Mouse (Mus musculus) Patski (cell line): ENCODE results near the gene Zfyve21. TPM values are rescaled to one million over a fixed set of nuclear protein-coding genes. Genes with fewer than 3 reads are reported as not detected.

Source experiments
- ATAC-seq: fragments of 100-300 bp; one replicate; pipeline ENCODE4 v1.8.0; 2021
- CTCF ChIA-PET: fragments of 350-600 bp; sonication (Branson Sonifier 250); formaldehyde crosslinking; loops from one replicate; lab custom pipeline; 2022; ENCODE audit warnings: inconsistent platforms; lab: Charles Lee
- POLR2A ChIA-PET: fragments of 350-600 bp; sonication (Branson Sonifier 250); formaldehyde crosslinking; loops from one replicate; lab custom pipeline; 2022; ENCODE audit warnings: antibody characterized with exemption, inconsistent platforms; lab: Charles Lee
- DNase-seq: peaks from one replicate; pipeline ENCODE4 v3.0.0-alpha.2; 2011; ENCODE audit warnings: low read depth, low spot score
- H3K27me3 ChIP-seq: fragments of 371-371 bp; one replicate; pipeline ENCODE4 v1.5.1; 2021
- CTCF ChIP-seq: fragments of 100-300 bp; IDR thresholded peaks from one replicate; pipeline ENCODE4 v1.5.1; 2021
- in situ Hi-C: fragments of 300-500 bp; cut with MboI; formaldehyde crosslinking; loops from 3 replicates; pipeline ENCODE4 v1.11.1; 2018; ENCODE audit warnings: low pct_unique_long_range_greater_than_20kb, mixed read lengths
- polyA plus RNA-seq: library from polyadenylated mRNA; unstranded; gene quantifications from one replicate; pipeline ENCODE4 v1.2.3, GENCODE M21; 2021

Zfyve21 gene
- polyA plus RNA-seq, 1 experiment from 2014 or later = 42.1 TPM

DNA sequence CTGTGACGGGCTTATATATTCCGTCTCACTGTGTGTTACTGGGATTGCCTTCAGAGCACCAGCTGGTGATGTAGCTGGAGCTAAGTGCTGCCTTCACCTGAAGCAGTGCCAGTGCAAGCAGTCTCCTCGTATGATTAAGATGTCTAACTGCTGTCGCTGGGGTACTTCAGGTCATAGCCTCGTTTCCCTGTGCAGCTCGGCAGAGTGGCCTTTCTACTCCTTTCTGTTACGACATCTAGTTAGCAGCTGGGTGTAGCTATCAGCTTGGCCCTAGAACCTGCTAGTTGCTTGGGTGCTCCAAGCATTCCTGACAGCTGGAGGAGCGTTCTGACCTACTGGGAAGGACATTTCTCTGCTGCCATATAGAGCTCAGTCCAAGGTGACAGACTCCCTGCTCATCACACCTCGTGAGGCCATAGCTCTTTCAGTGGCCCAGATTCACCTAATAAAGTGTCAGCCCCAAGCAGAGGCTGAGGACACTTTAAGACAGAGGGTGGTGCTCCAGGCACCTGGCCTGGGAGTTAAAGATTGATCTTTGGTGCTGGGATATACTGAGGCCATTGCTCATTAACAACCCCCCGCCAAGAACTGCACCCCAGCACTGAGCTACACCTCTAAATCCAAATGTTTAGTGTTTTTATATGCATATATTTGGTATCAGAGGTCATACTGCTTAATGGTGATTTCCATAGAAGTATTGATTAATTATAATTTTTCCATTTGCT is 13.3 kb upstream of the Zfyve21 start:
- H3K27me3 ChIP-seq = no peaks in the 10 kb centered on the region
- no peak for TF ChIP-seq CTCF
- DNase-seq (no peak), ATAC-seq (no peak)
- in situ Hi-C loops = no loop called here
- ChIA-PET POLR2A (interaction anchor here (0.6 kb wide), 3 partner anchors 33 to 481 kb away, joined by 3 to 4 read pairs (median 4); no protein-coding TSS in a partner anchor), CTCF (interaction anchor here (0.6 to 1.6 kb wide), 2 partner anchors 12 kb away, joined by 3 to 4 read pairs; no protein-coding TSS in a partner anchor)

DNA sequence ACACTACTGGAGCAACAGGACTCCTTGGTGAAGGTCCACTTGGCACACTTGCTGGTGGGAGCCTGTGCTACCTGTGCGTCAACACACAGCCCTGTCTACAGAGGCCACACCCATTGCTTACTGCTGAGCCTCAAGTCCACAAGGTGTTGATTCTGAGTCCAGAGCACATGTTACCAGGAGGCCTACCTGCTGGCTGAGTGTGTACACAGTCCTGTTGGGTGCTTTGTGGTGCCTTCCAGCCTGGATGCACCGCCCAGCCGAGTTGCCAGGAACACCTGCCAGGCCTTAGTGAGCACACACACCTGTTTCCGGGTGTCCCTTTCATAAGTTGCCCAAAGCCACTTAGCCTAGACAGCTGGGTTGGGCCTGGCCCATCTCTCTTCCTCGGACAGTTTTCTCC is 10.4 kb upstream of the Zfyve21 start:
- CTCF ChIA-PET = no interaction called here
- ATAC-seq = no peak
- DNase-seq = no peak
- in situ Hi-C loops = no loop called here
- TF ChIP-seq CTCF = no peak
- POLR2A ChIA-PET = no interaction called here
- no peaks in the 10 kb centered on the region for H3K27me3 ChIP-seq

DNA sequence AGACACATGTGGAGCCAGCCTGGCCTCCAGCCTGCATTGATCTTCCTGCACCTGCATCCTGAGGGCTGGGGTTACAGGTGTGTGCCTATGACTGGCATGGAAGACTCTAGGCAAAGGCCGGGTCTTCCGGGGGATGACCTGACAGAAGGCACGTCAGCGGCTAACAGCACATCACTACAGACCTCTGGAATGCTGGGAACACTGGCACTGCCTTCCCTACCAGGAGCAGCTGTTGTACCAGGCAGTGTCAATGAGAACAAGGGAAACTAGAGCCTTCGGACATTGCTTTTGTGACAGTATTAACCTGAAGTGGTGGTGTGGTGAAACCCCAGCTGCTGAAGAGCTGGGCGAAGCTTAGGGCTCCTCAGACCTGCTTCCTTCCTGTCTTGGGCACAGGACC is 5.2 kb upstream of the Zfyve21 start:
- ChIA-PET CTCF (no interaction called here), POLR2A (interaction anchor here (0.6 to 1.0 kb wide), 3 partner anchors 19 to 47 kb away, joined by 3 read pairs; no protein-coding TSS in a partner anchor)
- H3K27me3 ChIP-seq = no peaks in the 10 kb centered on the region
- ATAC-seq (no peak), DNase-seq (no peak)
- no peak for TF ChIP-seq CTCF
- in situ Hi-C loops = no loop called here

DNA sequence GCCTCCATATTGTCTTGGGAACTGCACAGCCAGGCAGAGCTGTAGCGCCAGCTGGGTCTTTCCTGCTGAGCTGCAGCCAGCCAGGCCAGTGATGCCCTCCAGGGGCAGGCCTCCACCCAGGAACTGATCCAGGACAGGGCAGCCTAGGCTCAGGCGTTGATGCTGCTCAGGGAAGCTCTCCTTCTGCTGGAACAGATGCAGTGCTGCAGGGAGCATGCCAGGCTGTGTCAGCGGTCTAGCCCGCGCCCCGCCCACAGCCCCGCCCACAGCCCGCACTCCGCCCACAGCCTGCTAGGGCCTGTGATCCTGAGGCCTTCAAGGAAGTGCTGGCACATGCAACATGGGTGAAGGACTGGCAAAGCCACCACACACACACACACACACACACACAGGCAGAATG is 4.2 kb upstream of the Zfyve21 start:
- H3K27me3 ChIP-seq = no peaks in the 10 kb centered on the region
- TF ChIP-seq CTCF = no peak
- ATAC-seq (no peak), DNase-seq (no peak)
- ChIA-PET POLR2A (interaction anchor here (0.9 kb wide), 1 partner anchor 48 kb away, joined by 3 read pairs; no protein-coding TSS in a partner anchor), CTCF (no interaction called here)
- in situ Hi-C loops = no loop called here

DNA sequence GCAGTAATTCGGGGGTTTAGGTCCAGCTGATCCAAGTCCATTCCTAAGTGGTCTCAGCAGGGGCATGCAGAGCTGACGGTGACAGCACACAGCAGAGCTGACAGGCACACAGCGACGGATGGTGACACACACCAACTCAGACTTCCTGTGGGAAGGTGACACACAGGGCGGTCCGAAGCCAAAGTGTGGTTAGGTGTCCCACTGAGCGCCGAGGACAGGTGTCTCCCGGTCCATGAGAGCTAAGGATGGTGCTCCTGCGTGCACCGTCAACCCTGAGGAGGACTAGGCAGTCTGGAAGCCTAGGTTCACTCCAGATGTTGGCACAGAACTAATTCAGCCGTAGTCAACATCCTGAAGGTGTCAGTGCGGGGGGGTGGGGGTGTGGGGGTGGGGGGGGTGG is 1.9 kb upstream of the Zfyve21 start:
- ATAC-seq (no peak), DNase-seq (no peak)
- TF ChIP-seq CTCF = no peak
- ChIA-PET POLR2A (no interaction called here), CTCF (interaction anchor here (1.7 kb wide), 1 partner anchor 11 kb away, joined by 4 read pairs; no protein-coding TSS in a partner anchor)
- in situ Hi-C loops = no loop called here
- H3K27me3 ChIP-seq = no peaks in the 10 kb centered on the region

DNA sequence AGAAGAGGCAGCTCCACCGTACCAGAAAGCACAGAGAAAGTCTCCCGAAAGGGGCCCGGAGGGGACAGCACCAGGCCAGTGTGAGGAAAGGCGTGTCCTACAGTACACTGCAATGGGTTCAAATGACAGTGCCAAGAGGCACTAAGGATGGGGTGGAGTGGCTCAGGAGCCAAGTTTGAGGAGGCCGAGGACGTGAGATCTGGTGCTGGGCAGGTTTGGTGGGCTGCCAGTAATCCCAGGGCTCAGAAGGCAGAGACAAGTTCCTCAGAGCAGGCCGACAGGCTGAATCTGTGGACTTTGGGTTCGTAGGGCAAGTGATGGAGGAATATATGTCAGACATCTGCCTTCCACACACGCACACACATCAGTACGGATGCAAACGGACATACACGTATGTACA is 1.4 kb upstream of the Zfyve21 start:
- no peak for DNase-seq
- CTCF ChIA-PET = interaction anchor here (1.7 kb wide), 1 partner anchor 12 kb away, joined by 4 read pairs; no protein-coding TSS in a partner anchor
- in situ Hi-C loops = no loop called here
- POLR2A ChIA-PET = no interaction called here
- TF ChIP-seq CTCF = no peak
- no peak for ATAC-seq
- H3K27me3 ChIP-seq = no peaks in the 10 kb centered on the region

DNA sequence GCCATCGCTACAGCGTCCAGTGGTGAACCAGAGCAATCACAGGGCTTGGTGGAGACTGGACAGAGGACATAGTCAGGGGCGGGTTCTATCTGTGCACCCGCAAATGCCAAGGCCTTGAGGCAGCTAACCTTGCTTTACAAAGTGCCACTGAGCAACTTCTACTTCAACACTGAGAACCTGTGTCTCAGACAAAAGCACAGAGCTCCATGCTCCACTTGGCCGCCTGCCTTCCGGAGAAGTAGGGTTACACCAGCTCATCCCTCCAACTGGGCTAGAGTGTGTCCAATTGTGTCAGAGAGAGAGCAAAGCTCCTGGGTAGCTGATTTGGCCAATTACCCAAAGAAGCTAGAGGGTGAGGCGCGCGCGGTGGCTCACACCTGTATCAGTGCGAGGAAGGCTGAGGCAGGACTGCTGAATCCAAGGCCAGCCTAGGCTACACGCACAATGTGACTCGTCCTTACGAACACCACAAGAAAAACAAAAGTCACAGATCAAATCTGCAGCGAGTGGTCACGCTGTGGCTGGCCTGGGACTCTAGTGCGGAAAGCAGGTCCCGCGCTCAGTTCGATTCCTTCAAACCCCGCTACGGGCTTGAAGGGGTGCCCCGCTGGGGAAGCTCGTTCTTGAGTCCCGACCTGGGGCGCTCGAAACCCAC is 732 bp upstream of the Zfyve21 start:
- no peak for TF ChIP-seq CTCF
- ChIA-PET POLR2A (no interaction called here), CTCF (interaction anchor here (1.7 kb wide), 1 partner anchor 12 kb away, joined by 4 read pairs; no protein-coding TSS in a partner anchor)
- in situ Hi-C loops = no loop called here
- H3K27me3 ChIP-seq = no peaks in the 10 kb centered on the region
- ATAC-seq = peak; percentile 1
- DNase-seq = no peak

DNA sequence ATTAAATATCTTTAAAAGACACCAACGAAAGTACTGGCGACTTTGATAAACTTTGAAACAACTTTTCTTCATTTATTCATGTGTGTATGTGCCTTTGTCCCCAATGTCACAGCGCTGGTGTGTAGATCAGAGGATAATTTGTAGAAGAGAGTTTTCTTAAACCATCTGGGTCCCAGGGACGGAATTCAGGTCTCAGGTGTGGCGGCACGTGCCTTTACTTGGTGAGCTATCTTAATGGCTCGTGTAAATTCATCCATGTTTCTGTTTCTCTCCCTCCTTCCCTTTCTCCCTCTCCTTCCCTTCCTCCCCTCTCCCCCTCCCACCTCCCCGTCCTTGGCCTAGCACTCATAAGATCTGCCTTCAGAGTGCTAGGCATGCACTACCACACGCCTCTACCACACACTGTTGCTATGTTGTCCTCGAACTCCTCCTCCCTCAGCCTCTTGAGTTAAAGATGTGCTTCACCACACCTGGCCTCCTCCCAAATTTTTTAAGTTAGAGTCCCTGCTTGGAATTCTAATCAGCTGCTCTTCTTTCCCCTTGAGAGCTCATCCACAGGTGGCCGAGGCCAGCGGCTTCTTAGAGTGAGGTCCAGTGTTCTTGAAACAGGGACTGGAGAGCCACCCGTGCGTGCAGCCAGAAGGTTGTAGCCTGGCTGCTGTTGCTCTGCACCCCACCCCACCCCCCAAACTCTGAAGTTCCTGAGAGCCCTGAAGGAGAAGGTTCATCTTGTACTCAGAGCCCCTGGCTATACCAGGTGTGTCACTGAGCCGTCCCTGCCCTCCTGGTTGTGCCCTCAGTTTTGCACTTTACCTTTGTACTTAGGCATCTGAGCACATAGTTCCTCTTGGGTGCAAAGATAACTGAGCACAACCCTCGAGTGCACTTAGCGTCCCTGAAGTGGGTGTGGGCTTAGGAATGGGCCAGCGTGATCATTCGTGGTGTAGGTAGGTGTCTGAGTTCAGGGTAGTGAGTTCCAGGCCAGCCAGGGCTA is 1.1 kb downstream of the Zfyve21 start:
- ATAC-seq (no peak), DNase-seq (no peak)
- POLR2A ChIA-PET = interaction anchor here (0.5 kb wide), 1 partner anchor 146 kb away, joined by 3 read pairs; no protein-coding TSS in a partner anchor
- CTCF ChIA-PET = no interaction called here
- TF ChIP-seq CTCF = no peak
- in situ Hi-C loops = no loop called here
- H3K27me3 ChIP-seq = no peaks in the 10 kb centered on the region

DNA sequence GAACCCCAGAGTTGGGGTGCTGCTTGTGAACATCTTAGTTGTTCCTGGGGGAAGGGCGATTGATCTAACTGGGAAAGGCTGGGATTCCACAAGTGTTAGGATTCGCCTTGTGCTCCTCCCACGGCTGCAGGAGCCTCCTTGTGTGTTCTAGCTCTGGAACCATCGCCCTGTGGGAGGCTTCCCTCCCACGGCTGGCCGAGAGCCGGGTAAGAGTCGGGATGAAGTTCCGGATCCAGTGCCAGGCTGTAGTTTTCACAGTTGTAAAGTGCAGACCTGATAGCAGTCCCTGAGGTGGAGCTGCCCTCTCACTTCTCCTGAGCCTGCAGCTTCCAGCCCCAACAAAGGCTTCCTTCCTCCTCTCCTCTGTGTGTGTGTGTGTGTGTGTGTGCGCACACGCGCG is 2.6 kb downstream of the Zfyve21 start:
- no peak for ATAC-seq
- in situ Hi-C loops = no loop called here
- no peak for DNase-seq
- H3K27me3 ChIP-seq = no peaks in the 10 kb centered on the region
- CTCF ChIA-PET = interaction anchor here (1.3 kb wide), 1 partner anchor 141 kb away, joined by 5 read pairs; no protein-coding TSS in a partner anchor
- no peak for TF ChIP-seq CTCF
- POLR2A ChIA-PET = interaction anchor here (0.5 to 0.6 kb wide), 2 partner anchors 83 to 131 kb away, joined by 4 to 6 read pairs; no protein-coding TSS in a partner anchor

DNA sequence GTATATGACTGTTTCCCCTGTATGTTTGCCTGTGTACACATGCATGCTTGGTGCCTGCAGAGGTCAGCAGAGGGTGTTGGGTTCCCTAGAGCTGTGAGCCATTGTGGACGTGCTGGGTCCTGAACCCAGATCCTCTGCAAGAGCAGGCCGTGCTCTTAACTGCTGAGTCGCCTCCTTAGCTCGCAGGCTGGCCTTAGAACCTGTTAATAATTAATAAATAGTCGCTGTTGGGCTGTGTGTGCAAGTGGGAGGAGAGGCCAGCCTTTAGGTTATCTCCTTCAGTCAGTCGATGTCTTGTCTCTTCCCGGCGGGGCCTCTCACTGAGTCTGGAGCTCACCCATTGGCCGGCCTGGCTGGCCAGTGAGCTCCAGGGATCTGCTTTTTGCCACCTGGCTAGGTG is 3.0 kb downstream of the Zfyve21 start:
- ChIA-PET POLR2A (interaction anchor here (0.6 kb wide), 1 partner anchor 130 kb away, joined by 4 read pairs; no protein-coding TSS in a partner anchor), CTCF (interaction anchor here (1.3 kb wide), 1 partner anchor 141 kb away, joined by 5 read pairs; no protein-coding TSS in a partner anchor)
- H3K27me3 ChIP-seq = no peaks in the 10 kb centered on the region
- ATAC-seq (no peak), DNase-seq (no peak)
- in situ Hi-C loops = no loop called here
- TF ChIP-seq CTCF = no peak
